Mouse (Mus musculus) E14TG2a.4 (cell line): ENCODE measurements around the gene Snu13.

ENCODE experiments used
- H3K27me3 ChIP-seq: 2 replicates; pipeline ENCODE4 v1.6.1; 2014; ENCODE audit warnings: low read length, control low read depth; ENCODE audit not compliant: insufficient read depth
- H3K36me3 ChIP-seq: 2 replicates; pipeline ENCODE4 v1.6.1; 2014; ENCODE audit warnings: low read length, control low read depth; ENCODE audit not compliant: insufficient read depth
- H3K4me1 ChIP-seq: replicated peaks from 2 replicates; pipeline ENCODE4 v1.6.1; 2014; ENCODE audit warnings: low read depth, low read length, control low read depth
- H3K4me3 ChIP-seq: replicated peaks from 2 replicates; pipeline ENCODE4 v1.5.1; 2014; ENCODE audit warnings: mild to moderate bottlenecking, low read length
- H3K9me3 ChIP-seq: 2 replicates; pipeline ENCODE4 v1.6.1; 2014; ENCODE audit warnings: low read length, control low read depth
- CTCF ChIP-seq: conservative IDR thresholded peaks from 2 replicates; pipeline ENCODE4 v1.5.1; 2014; ENCODE audit warnings: low read length
- NANOG ChIP-seq: IDR thresholded peaks from 2 replicates; pipeline ENCODE4 v1.6.1; 2014; ENCODE audit warnings: borderline replicate concordance, low read length, mixed read lengths
- POU5F1 ChIP-seq: IDR thresholded peaks from 2 replicates; pipeline ENCODE4 v1.6.1; 2014; ENCODE audit warnings: low read length, borderline replicate concordance

Snu13 gene

GRCm38 (mm10) chr15:82071816-82072469, 24.5 kb upstream of the Snu13 start:
- Histone ChIP-seq H3K27me3 (peaks cover 67% of the 10 kb centered on the region), H3K9me3 (peaks cover 10% of the 10 kb centered on the region; the same call in 1 of the 2 replicates), H3K36me3 (no peaks in the 10 kb centered on the region), H3K4me3 (no peak overlapping the region), H3K4me1 (peaks cover 15% of the 10 kb centered on the region)
- TF ChIP-seq NANOG, result no peak
- TF ChIP-seq POU5F1, result no peak

DNA sequence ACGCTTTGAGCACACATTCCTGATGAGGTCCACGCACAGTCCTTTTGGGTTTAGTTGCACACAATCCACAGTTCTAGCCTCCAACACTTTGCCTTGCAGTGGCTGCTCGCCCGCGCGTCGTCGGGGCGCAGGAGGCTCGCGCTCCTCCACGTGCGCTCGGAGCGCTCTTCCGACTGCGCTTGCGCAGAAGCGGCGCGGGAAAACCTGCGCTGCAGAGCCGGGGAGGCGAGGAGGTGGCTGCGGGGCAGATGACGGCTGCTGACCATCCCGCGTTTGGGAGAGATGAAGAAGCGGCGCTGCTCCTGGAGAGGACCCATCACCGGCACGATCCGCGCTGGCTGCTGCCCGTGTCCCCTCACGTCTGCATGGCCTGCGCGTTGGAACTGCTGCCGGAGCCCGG, 22.5 kb upstream of the Snu13 start, which contains the start of gene Mei1:
Gene Mei1, plus strand, starts transcription at position 99 of the 400 bp plus-strand sequence.
- Histone ChIP-seq H3K9me3 (peaks cover 10% of the 10 kb centered on the region; the same call in 1 of the 2 replicates), H3K4me1 (peaks cover 25% of the 10 kb centered on the region), H3K4me3 (peak within 1 kb of the TSS; percentile 65), H3K27me3 (peaks cover 87% of the 10 kb centered on the region), H3K36me3 (no peaks in the 10 kb centered on the region)
- no peak for TF ChIP-seq NANOG
- TF ChIP-seq CTCF, result no peak
- TF ChIP-seq POU5F1, result no peak

- Histone ChIP-seq H3K27me3 (peaks cover 98% of the 10 kb centered on the region), H3K4me3 (no peak overlapping the region), H3K4me1 (peaks cover 19% of the 10 kb centered on the region), H3K36me3 (no peaks in the 10 kb centered on the region), H3K9me3 (peaks cover 7% of the 10 kb centered on the region; the same call in 1 of the 2 replicates)
- no peak for TF ChIP-seq POU5F1
- peak; percentile 81 for TF ChIP-seq CTCF
- no peak for TF ChIP-seq NANOG
Measured at GRCm38 (mm10) chr15:82065511-82065910, 18.1 kb upstream of the Snu13 start.

DNA sequence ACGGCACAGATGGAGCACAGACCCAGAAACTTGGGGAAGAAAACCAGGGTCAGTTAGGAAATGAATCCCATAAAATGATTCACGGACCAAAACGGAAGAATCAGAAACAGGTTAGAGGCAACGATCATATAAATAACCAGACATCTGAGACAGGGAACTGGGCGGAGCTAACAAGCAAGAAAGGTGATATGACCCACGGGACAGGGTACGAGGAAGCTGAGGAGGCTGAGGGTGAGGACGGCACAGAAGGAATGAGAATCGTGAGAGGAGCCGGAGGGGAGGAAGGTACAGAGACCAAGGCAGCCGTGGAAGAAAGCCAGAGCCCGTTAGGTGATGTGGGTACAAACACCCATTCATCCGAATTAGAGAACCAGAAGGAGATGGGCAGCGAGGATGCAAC, 16.5 kb upstream of the Snu13 start:
- H3K27me3 ChIP-seq, result peaks cover 96% of the 10 kb centered on the region

DNA sequence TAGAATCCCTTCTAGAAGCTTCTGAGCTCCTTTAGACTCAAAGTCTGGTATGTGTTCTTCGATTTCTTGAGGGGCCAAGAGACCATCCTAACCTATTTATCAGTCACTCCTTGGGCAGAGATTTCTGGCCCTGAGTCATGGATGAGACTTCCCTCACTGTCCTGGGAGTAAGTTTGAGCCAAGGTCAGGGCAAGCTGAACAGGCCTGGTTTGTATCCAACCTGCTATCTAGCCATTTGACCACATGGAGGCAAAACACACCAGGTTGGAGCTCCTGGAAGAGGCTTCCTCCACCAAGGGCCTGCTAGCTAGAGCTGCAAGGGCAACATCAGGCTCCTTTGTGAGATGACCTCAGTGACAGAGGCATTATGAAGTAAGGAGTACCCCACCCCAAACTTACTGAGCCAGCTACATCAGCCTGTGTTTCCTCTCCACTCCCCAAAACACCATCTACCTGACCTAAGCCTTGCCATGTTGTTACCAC, 11.4 kb upstream of the Snu13 start, which contains the start of gene 4930407I10Rik:
Gene 4930407I10Rik, plus strand, starts transcription at position 433 of the 483 bp plus-strand sequence.
- no peak within 1 kb of the TSS for H3K4me3 ChIP-seq
- no peak for TF ChIP-seq POU5F1
- no peak for TF ChIP-seq CTCF
- TF ChIP-seq NANOG, result no peak
- H3K36me3 ChIP-seq, result no peaks in the 10 kb centered on the region
- H3K4me1 ChIP-seq, result no peaks in the 10 kb centered on the region
- no peaks in the 10 kb centered on the region for H3K9me3 ChIP-seq
- H3K27me3 ChIP-seq, result peaks cover 53% of the 10 kb centered on the region

More for the DNA sequence above, 16.5 kb upstream of the Snu13 start:
- no peaks in the 10 kb centered on the region for H3K36me3 ChIP-seq
- peaks cover 13% of the 10 kb centered on the region for H3K4me1 ChIP-seq
- no peaks in the 10 kb centered on the region for H3K9me3 ChIP-seq
- TF ChIP-seq POU5F1 (no peak), CTCF (no peak), NANOG (no peak)
- no peak overlapping the region for H3K4me3 ChIP-seq

DNA sequence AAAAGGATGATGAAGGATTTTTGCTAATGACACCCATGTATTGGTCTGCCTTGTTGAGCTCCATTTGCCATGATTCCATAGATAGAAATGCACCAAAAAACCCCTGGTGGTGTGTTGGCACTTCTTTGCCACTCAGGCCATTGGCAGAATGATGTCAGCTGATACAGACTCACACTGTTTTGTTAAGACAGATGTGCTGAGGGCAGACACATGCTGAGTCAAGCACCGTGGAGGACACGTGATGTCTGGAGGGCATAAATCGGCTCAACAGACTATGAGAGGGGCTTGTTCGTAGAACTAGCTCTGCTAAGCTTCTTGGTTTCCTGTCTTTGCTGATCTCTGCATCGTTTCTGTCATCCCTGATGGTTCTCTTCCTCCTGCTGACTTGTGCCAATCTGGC, 5.1 kb upstream of the Snu13 start:
- H3K36me3 ChIP-seq, result no peaks in the 10 kb centered on the region
- no peak for TF ChIP-seq POU5F1
- TF ChIP-seq NANOG, result no peak
- TF ChIP-seq CTCF, result no peak
- H3K4me3 ChIP-seq, result no peak overlapping the region
- no peaks in the 10 kb centered on the region for H3K9me3 ChIP-seq
- H3K4me1 ChIP-seq, result peaks cover 6% of the 10 kb centered on the region
- peaks cover 19% of the 10 kb centered on the region for H3K27me3 ChIP-seq

- TF ChIP-seq POU5F1 (no peak), NANOG (no peak), CTCF (no peak)
- peak overlapping the region; percentile 100 for H3K4me3 ChIP-seq
- H3K4me1 ChIP-seq, result peaks cover 45% of the 10 kb centered on the region
- H3K9me3 ChIP-seq, result no peaks in the 10 kb centered on the region
- no peaks in the 10 kb centered on the region for H3K27me3 ChIP-seq
- peaks cover 39% of the 10 kb centered on the region for H3K36me3 ChIP-seq
Measured at GRCm38 (mm10) chr15:82046246-82046891, 1.0 kb downstream of the Snu13 start.

GRCm38 (mm10) chr15:82044166-82044784, 3.1 kb downstream of the Snu13 start:
- H3K27me3 ChIP-seq, result no peaks in the 10 kb centered on the region
- no peaks in the 10 kb centered on the region for H3K9me3 ChIP-seq
- H3K36me3 ChIP-seq, result peaks cover 58% of the 10 kb centered on the region
- peaks cover 61% of the 10 kb centered on the region for H3K4me1 ChIP-seq
- peak overlapping the region; percentile 14; the same call in 1 of the 2 replicates for H3K4me3 ChIP-seq
- TF ChIP-seq CTCF (peak; percentile 35), POU5F1 (no peak)
